Comparison of ENCODE assay signal across 8 mouse cellular contexts in genomic region chr3:89131816-89132215, GRCm38 (mm10). TPM values are rescaled to one million over a fixed set of nuclear protein-coding genes. Genes with fewer than 3 reads are reported as not detected.
DNase-seq lines count a peak whose midpoint lies in the region; ATAC-seq and TF ChIP-seq lines count a peak whose summit lies in the region.
"Had no signal": no experiment of that assay in that cellular context is flagged by ENCODE, and none has a peak within 500 bp of the region (broad histone marks: within the 10 kb centered on the region; RNA-seq: fewer than 3 reads in every experiment).

No protein-coding gene starts in this region.

- H3K27me3 ChIP-seq in hindbrain, postnatal 0 days (ENCODE audit: insufficient read depth, low read length): no peaks in the 10 kb centered on the region
- no peaks in the 10 kb centered on the region for H3K27me3 ChIP-seq in liver, embryonic 13.5 days

- no peaks in the 10 kb centered on the region for H3K4me1 ChIP-seq in hindbrain, postnatal 0 days (ENCODE audit: insufficient read depth, low read length)
- H3K4me1 ChIP-seq in liver, embryonic 13.5 days (replicated peaks): peaks cover 91% of the 10 kb centered on the region

- no peak overlapping the region for H3K9ac ChIP-seq in hindbrain, postnatal 0 days (replicated peaks; ENCODE audit: low read length)
- peak overlapping the region; percentile 75 for H3K9ac ChIP-seq in liver, embryonic 13.5 days

- peak overlapping the region; percentile 28; the same call in 1 of the 2 replicates for H3K4me3 ChIP-seq in hindbrain, postnatal 0 days (ENCODE audit: low read length)
- peak overlapping the region; percentile 55 for H3K4me3 ChIP-seq in liver, embryonic 13.5 days (replicated peaks)

- H3K9me3 ChIP-seq in hindbrain, postnatal 0 days (ENCODE audit: low read length): no peaks in the 10 kb centered on the region
- no peaks in the 10 kb centered on the region for H3K9me3 ChIP-seq in liver, embryonic 13.5 days (replicated peaks)

- peak; percentile 59 to 68 for DNase-seq in right cerebral cortex, adult 2 months (ENCODE audit: low spot score in 2 of 2)
- DNase-seq in right cerebral cortex, postnatal 14 days: no peak
- DNase-seq in hindbrain, postnatal 0 days (ENCODE audit: low spot score): no peak
- DNase-seq in liver, embryonic 13.5 days: no peak
- no peak for DNase-seq in T-cell, adult 2 months (ENCODE audit: low spot score)

- no peaks in the 10 kb centered on the region for H3K36me3 ChIP-seq in hindbrain, postnatal 0 days (ENCODE audit: insufficient read depth, low read length)
- H3K36me3 ChIP-seq in liver, embryonic 13.5 days: no peaks in the 10 kb centered on the region

- no peak for TF ChIP-seq CTCF in hindbrain, postnatal 0 days (IDR thresholded peaks at IDR 0.05; ENCODE audit: low read depth)

- ATAC-seq in hindbrain, postnatal 0 days: no peak
- no peak for ATAC-seq in liver, embryonic 13.5 days (ENCODE audit: low read depth)
- ATAC-seq in megakaryocyte progenitor cell, adult 5-6 weeks (replicated peaks; ENCODE audit: poor library complexity): no peak
- no peak for ATAC-seq in cerebellum, adult (ENCODE audit: insufficient number of reproducible peaks, low FRiP score, low TSS enrichment)

- no peak overlapping the region for H3K27ac ChIP-seq in hindbrain, postnatal 0 days
- peak overlapping the region; percentile 95 for H3K27ac ChIP-seq in liver, embryonic 13.5 days

- WGBS in hindbrain, postnatal 0 days: 23% methylated on average over 4 of the region's 4 CpGs
- 18% methylated on average over 4 of the region's 4 CpGs for WGBS in liver, embryonic 13.5 days (ENCODE audit: insufficient replicate concordance)

- H3K4me2 ChIP-seq in hindbrain, postnatal 0 days (ENCODE audit: low read depth, low read length): peak overlapping the region; percentile 69
- H3K4me2 ChIP-seq in liver, embryonic 13.5 days: peak overlapping the region; percentile 79

RNA-seq across cellular contexts. Expression of gene Pklr, which starts 4.1 kb away (rescaled TPM):
- total RNA-seq in hindbrain, postnatal 0 days (2014; rRNA removed): not detected in 2 replicates
- polyA plus RNA-seq in hindbrain, postnatal 0 days (2015; fragmentation: Nextera tagmentation; extraction: Ambion mirVana): 0.10 and 0.21 TPM in 2 replicates
- polyA plus RNA-seq in liver, embryonic 13.5 days (2015; fragmentation: Nextera tagmentation; extraction: Ambion mirVana): 133 and 136 TPM in 2 replicates
- 8.0 and 12.1 TPM in 2 replicates for total RNA-seq in megakaryocyte progenitor cell, adult 5-6 weeks (2015)
- 9.6 and 16.7 TPM in 2 replicates for total RNA-seq in megakaryocyte progenitor cell, adult 5-6 weeks (2017)
- total RNA-seq: left cerebral cortex, postnatal 10 days had no signal

RNA-seq across cellular contexts. Expression of gene Hcn3, which starts 28.2 kb away (rescaled TPM):
- 83.8 and 85.7 TPM in 2 replicates for total RNA-seq in hindbrain, postnatal 0 days (2014; rRNA removed)
- 33.5 and 38.1 TPM in 2 replicates for polyA plus RNA-seq in hindbrain, postnatal 0 days (2015; fragmentation: Nextera tagmentation; extraction: Ambion mirVana)
- polyA plus RNA-seq in liver, embryonic 13.5 days (2015; fragmentation: Nextera tagmentation; extraction: Ambion mirVana): 0.75 and 0.78 TPM in 2 replicates
- 0.24 and 0.42 TPM in 2 replicates for total RNA-seq in megakaryocyte progenitor cell, adult 5-6 weeks (2015)
- 0.27 and 0.67 TPM in 2 replicates for total RNA-seq in megakaryocyte progenitor cell, adult 5-6 weeks (2017)

RNA-seq across cellular contexts. Expression of gene Fdps, which starts 30.1 kb away (rescaled TPM):
- 340 and 366 TPM in 2 replicates for total RNA-seq in hindbrain, postnatal 0 days (2014; rRNA removed)
- polyA plus RNA-seq in hindbrain, postnatal 0 days (2015; fragmentation: Nextera tagmentation; extraction: Ambion mirVana): 310 and 341 TPM in 2 replicates
- polyA plus RNA-seq in liver, embryonic 13.5 days (2015; fragmentation: Nextera tagmentation; extraction: Ambion mirVana): 274 and 295 TPM in 2 replicates
- 99.4 and 118 TPM in 2 replicates for total RNA-seq in megakaryocyte progenitor cell, adult 5-6 weeks (2015)
- 238 and 251 TPM in 2 replicates for total RNA-seq in megakaryocyte progenitor cell, adult 5-6 weeks (2017)

RNA-seq across cellular contexts. Expression of gene Gm43738, which starts 30.9 kb away (rescaled TPM):
- total RNA-seq in hindbrain, postnatal 0 days (2014; rRNA removed): not detected in 2 replicates
- polyA plus RNA-seq in hindbrain, postnatal 0 days (2015; fragmentation: Nextera tagmentation; extraction: Ambion mirVana): not detected in 2 replicates
- polyA plus RNA-seq in liver, embryonic 13.5 days (2015; fragmentation: Nextera tagmentation; extraction: Ambion mirVana): not detected in 2 replicates
- not detected in 2 replicates for total RNA-seq in megakaryocyte progenitor cell, adult 5-6 weeks (2015)
- not detected in 2 replicates for total RNA-seq in megakaryocyte progenitor cell, adult 5-6 weeks (2017)

RNA-seq across cellular contexts. Expression of gene Clk2, which starts 32.8 kb away (rescaled TPM):
- total RNA-seq in hindbrain, postnatal 0 days (2014; rRNA removed): 36.3 and 43.1 TPM in 2 replicates
- polyA plus RNA-seq in hindbrain, postnatal 0 days (2015; fragmentation: Nextera tagmentation; extraction: Ambion mirVana): 13.3 and 13.7 TPM in 2 replicates
- 10.3 and 10.8 TPM in 2 replicates for polyA plus RNA-seq in liver, embryonic 13.5 days (2015; fragmentation: Nextera tagmentation; extraction: Ambion mirVana)
- total RNA-seq in megakaryocyte progenitor cell, adult 5-6 weeks (2015): 51.1 and 53.8 TPM in 2 replicates
- 69.3 and 75.9 TPM in 2 replicates for total RNA-seq in megakaryocyte progenitor cell, adult 5-6 weeks (2017)

Comparison
In these comparisons a context has a peak if more than half of its experiments do, and no peak if none do; other contexts are left out.
1. DNase-seq: peak in right cerebral cortex, adult 2 months (2 of 2); none in right cerebral cortex, postnatal 14 days (single experiment), hindbrain, postnatal 0 days (single experiment), liver, embryonic 13.5 days (single experiment) and T-cell, adult 2 months (single experiment).
2. RNA of gene Hcn3, which starts 28.2 kb away (total RNA-seq): 83.8 to 85.7 TPM in hindbrain, postnatal 0 days; 0.24 to 0.67 TPM in megakaryocyte progenitor cell, adult 5-6 weeks; every median in the first group is over 10 times any median in the second.